Mouse (Mus musculus) megakaryocyte, embryonic 14.5 days (primary cell): ENCODE results near the gene Spsb2.

Experiments
- FLI1 ChIP-seq: IDR thresholded peaks from 2 replicates; pipeline ENCODE4 v1.6.1; 2012; ENCODE audit warnings: low read length, inconsistent platforms, mixed read lengths
- GATA1 ChIP-seq: IDR thresholded peaks from 3 replicates; pipeline ENCODE4 v1.6.1; 2012; ENCODE audit warnings: mixed read lengths, low read length, inconsistent platforms, borderline replicate concordance

GRCm38 (mm10) chr6:124859725-124860124 lies 51.3 kb downstream of the Spsb2 start:
- no peak for TF ChIP-seq GATA1
- no peak for TF ChIP-seq FLI1
